Mouse (Mus musculus) embryonic fibroblast, embryonic 13.5 days (primary cell): Measurements from ENCODE around the gene Dock6.
"Not testable (repeated sequence)": the region's sequence is repeated elsewhere in the genome, so short reads cannot be mapped to it uniquely, and the experiment has no call there.

ENCODE experiments used
- CTCF ChIP-seq: IDR thresholded peaks from 2 replicates; pipeline ENCODE4 v1.5.1; 2011; ENCODE audit warnings: mild to moderate bottlenecking, control low read depth, low read length, moderate library complexity, borderline replicate concordance; ENCODE audit not compliant: insufficient read depth
- POLR2A ChIP-seq: IDR thresholded peaks from 2 replicates; pipeline ENCODE4 v1.6.1; 2011; ENCODE audit warnings: low read depth, mild to moderate bottlenecking, control low read depth, low read length, moderate library complexity

- not testable (repeated sequence) for TF ChIP-seq POLR2A, CTCF
These were observed 7.9 kb upstream of the Dock6 start for GRCm38 (mm10) chr9:21860349-21860748.
